Mouse (Mus musculus): ENCODE results near the gene Gm12216. TPM values are rescaled to one million over a fixed set of nuclear protein-coding genes. Genes with fewer than 3 reads are reported as not detected.

Gm12216 gene
- polyA plus RNA-seq, 1 experiment from 2014 or later: 0.16 TPM

DNA sequence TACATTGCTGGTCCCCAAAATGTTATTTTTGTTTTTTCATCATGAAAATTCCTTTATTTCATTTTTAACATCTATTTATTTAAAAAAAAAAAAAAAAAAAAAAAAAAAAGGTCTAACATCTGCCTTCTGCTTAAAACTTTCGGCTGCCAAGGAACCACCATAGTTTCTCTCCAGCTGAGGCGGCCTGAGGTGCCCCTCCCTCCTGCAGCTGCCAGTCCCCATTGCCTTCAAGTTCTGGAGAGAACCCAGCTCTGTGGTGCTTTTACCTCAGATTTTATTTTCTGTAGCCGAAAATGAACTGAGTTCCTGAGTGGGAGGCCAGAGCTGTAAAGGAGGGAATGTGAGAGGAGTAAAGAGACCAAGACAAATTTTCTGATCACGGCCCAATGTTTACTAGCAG lies 109.8 kb downstream of the Gm12216 start:
- H3K4me3 ChIP-seq: no peak overlapping the region
- H3K9me3 ChIP-seq: no peaks in the 10 kb centered on the region
- H3K27me3 ChIP-seq (ENCODE audit: poor library complexity, severe bottlenecking): no peaks in the 10 kb centered on the region
- H3K36me3 ChIP-seq (replicated peaks): no peaks in the 10 kb centered on the region
- DNase-seq (ENCODE audit: extremely low spot score, low spot score): no peak
- H3K27ac ChIP-seq: no peak overlapping the region
- peaks cover 10% of the 10 kb centered on the region for H3K4me1 ChIP-seq
- 75% methylated on average over 4 of the region's 4 CpGs for WGBS

DNA sequence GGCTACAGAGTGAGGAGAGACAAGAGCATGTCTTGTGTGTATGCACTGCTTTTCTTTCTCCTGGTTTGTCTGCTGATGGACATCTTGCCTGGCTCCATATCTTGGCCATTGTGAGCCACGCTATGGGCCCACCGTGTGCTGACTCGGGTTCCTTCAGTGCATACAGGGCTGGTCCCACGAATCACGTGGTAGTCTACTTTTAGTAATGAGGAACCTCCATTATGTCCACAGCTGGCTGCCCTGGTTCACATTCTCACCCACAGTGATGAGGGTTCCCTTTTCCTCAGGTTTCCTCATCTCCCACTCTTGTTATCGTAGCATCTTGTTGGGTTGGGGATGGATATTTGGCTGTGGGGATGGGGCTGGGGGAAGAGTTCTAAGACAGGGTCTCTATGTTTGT lies 110.4 kb downstream of the Gm12216 start:
- peaks cover 12% of the 10 kb centered on the region for H3K4me1 ChIP-seq
- no peak overlapping the region for H3K27ac ChIP-seq
- no peaks in the 10 kb centered on the region for H3K9me3 ChIP-seq
- no peak overlapping the region for H3K4me3 ChIP-seq
- DNase-seq (ENCODE audit: extremely low spot score, low spot score): no peak
- H3K36me3 ChIP-seq (replicated peaks): no peaks in the 10 kb centered on the region
- no peaks in the 10 kb centered on the region for H3K27me3 ChIP-seq (ENCODE audit: poor library complexity, severe bottlenecking)
- 94% methylated on average over 6 of the region's 6 CpGs for WGBS

DNA sequence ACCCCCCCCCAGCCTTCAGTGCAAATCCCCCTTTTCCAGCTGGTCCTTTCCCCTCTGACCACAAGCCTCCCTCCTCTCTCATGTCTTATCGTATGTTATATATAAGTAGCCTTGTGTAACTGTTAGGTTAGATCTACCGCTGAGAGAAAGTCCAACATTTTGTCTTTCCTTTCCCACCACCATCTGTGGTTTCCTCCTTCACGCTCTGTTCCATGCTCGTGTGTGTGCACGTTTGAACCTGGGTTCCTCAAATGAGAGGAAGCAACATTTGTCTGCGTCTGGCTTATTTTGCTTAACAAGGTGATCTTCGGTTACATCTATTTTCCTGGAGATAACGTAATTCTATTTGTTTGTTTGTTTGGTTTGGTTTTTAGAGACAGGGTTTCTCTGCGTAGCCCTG lies 111.1 kb downstream of the Gm12216 start:
- Histone ChIP-seq H3K27me3 (ENCODE audit: poor library complexity, severe bottlenecking) (no peaks in the 10 kb centered on the region), H3K27ac (no peak overlapping the region), H3K4me1 (peaks cover 15% of the 10 kb centered on the region), H3K9me3 (no peaks in the 10 kb centered on the region), H3K4me3 (no peak overlapping the region), H3K36me3 (replicated peaks) (no peaks in the 10 kb centered on the region)
- 94% methylated on average over 9 of the region's 9 CpGs for WGBS
- DNase-seq (ENCODE audit: extremely low spot score, low spot score): no peak

DNA sequence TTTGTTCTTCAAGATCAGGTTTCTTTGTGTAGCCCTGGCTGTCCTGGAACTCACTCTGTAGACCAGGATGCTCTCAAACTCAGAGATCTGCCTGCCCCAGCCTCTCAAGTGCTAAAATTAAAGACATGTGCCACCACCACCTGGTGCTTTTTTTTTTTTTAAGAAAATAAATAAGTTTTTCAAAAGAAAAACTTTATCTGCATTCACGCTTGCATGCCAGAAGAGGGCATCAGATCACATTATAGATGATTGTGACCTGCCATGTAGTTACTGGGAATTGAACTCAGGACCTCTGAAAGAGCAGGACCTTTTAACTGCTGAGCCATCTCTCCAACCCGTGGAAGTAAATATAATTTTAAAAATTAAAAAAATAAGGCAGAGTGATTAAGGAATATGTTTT lies 113.8 kb downstream of the Gm12216 start:
- no peak for DNase-seq (ENCODE audit: extremely low spot score, low spot score)
- 89% methylated on average over 2 of the region's 2 CpGs for WGBS
- Histone ChIP-seq H3K4me3 (no peak overlapping the region), H3K4me1 (peaks cover 21% of the 10 kb centered on the region), H3K9me3 (no peaks in the 10 kb centered on the region), H3K27ac (no peak overlapping the region), H3K27me3 (ENCODE audit: poor library complexity, severe bottlenecking) (no peaks in the 10 kb centered on the region), H3K36me3 (replicated peaks) (no peaks in the 10 kb centered on the region)

DNA sequence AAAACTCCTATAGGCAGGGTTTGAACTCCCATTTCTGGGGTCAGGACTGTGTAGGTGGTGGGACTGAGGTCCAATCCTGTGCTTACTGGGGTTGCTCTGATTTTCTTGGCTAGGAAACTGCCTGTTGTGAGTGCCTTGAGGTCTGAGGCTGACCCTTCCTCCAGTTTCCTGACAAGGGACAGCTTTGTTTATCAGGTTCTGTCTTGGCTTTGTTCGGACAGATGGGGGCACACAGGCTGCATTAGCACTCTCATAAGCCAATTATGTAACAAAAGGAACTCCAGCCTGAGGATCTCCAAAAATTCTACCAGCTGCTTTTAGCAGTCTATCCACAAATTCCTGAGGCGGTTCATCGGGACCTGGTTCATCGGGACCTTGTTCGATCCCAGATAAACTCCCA lies 116.7 kb downstream of the Gm12216 start:
- WGBS: 6% methylated on average over 5 of the region's 5 CpGs
- Histone ChIP-seq H3K27ac (no peak overlapping the region), H3K9me3 (no peaks in the 10 kb centered on the region), H3K4me1 (peaks cover 17% of the 10 kb centered on the region), H3K4me3 (no peak overlapping the region), H3K27me3 (ENCODE audit: poor library complexity, severe bottlenecking) (no peaks in the 10 kb centered on the region), H3K36me3 (replicated peaks) (no peaks in the 10 kb centered on the region)
- no peak for DNase-seq (ENCODE audit: extremely low spot score, low spot score)

DNA sequence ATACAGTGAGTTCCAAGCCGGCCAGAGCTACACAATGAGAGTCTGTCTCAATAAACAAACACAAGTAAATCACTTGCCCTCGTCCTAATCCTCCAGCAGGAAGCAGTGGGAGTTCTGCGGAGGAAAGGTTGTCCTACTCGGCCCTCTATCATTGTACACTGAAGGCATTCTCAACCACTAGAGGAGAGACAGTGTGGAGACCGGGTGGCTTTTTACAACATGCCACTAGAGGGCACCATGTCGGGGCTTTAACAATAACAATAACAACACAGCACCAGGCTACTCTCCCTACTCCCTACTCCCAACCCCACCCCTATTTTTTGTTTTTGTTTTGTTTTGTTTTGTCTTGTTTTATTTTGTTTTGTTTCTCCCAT lies 121.5 kb downstream of the Gm12216 start:
- Histone ChIP-seq H3K27ac (no peak overlapping the region), H3K27me3 (ENCODE audit: poor library complexity, severe bottlenecking) (no peaks in the 10 kb centered on the region), H3K4me1 (peaks cover 5% of the 10 kb centered on the region), H3K9me3 (no peaks in the 10 kb centered on the region), H3K36me3 (replicated peaks) (no peaks in the 10 kb centered on the region), H3K4me3 (no peak overlapping the region)
- no peak for DNase-seq (ENCODE audit: extremely low spot score, low spot score)
- 43% methylated on average over 6 of the region's 6 CpGs for WGBS

DNA sequence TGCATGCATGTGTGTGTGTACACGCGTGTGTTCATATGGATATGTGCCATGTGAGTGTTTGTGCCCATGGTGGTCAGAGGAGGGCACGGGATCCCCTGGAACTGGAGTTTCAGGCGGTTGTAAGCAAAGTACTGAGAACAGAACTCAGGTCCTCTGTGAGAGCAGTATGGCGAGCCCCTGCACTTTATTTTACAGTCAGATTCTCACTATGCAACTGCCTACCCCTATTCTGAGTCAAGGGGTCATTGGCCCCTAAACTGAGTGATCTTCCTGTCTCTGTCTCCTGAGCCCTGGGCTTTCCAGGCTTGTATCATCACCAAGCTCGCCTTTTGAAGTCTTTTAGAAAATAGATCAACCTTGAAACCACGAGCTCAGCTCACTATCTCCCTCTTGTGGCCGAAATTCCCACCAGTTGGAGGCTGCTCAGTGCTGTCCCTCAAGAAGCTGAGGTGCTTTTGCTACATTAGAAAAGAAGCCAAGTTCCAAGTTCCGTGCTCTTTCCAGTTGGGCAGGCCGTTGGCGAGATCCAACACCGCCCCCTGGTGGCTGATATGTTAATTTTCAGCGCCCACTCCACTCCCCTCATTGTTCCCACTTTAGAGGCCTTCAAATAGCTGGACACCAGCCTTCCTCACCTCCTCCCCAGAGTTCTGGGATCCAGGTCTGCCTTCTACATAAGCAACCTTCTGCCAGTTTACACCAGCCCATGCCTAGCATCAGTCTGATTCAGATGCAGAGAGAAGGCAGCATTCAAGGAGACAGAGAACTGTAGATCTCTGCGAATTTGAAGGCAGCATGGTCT lies 122.1 kb downstream of the Gm12216 start:
- no peaks in the 10 kb centered on the region for H3K27me3 ChIP-seq (ENCODE audit: poor library complexity, severe bottlenecking)
- no peak overlapping the region for H3K4me3 ChIP-seq
- H3K36me3 ChIP-seq (replicated peaks): no peaks in the 10 kb centered on the region
- H3K9me3 ChIP-seq: no peaks in the 10 kb centered on the region
- H3K4me1 ChIP-seq: no peaks in the 10 kb centered on the region
- 47% methylated on average over 14 of the region's 14 CpGs for WGBS
- H3K27ac ChIP-seq: no peak overlapping the region
- DNase-seq (ENCODE audit: extremely low spot score, low spot score): peak; percentile 77

DNA sequence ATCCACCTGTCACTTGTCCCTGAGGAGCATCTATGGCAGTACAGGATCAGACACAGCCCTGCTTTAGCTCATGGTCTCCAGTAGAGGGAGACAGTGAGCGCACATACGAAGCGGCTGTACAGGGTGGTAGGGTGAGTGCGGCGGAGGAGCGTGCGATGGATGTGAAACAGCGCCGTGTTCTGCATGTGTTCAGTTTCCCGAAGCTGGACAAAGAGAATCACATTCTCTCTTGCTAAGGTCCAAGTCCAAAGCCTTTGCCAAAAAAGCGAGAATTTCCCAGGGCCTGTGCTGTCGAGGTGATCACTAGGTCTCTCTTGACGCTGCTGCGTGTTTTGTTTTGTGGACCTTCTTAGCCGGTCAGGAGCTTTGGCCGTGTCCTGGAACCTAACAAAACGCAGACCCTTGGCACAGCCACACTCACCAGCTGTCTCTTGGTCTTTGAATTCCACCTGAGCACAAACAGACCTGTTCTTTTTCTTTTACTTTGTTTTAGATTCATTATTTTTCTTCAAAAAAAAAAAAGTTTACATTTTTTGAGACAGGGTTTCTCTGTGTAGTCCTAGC lies 123.3 kb downstream of the Gm12216 start:
- DNase-seq (ENCODE audit: extremely low spot score, low spot score): peak; percentile 74

DNA sequence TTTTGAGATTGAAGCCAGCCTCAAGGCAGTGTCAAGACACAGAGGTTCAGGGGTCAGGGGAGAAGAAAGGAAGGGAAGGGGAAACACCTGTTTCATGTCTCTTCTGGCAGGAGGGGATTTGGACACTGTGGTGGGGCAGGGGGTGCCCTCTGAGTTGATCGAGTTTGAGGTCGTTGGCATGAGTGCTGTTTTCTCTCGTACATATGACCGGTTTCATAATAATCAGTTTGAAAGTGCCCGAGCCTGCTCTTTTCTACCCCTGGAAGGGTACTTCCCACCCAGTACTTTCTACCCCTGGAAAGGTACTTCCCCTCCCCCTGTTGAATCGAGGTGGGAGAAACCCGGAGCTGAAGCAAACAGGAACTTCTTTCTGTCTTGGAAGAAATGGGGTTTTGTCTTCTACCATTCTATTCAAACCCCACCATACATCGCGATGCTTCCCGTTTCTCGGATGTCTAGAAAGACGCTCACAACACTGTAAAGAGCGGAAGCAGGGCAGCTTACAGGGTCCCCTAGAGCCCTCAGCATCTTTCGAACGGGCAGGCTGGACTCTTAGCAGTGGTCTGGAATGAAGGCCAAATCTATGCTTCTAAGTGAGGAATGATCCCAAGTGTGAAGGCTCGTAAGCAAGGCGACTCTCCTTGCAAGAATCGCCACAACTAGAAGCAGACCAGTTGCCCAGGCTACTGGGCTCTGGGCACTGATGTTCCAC lies 123.9 kb downstream of the Gm12216 start:
- Histone ChIP-seq H3K36me3 (replicated peaks) (no peaks in the 10 kb centered on the region), H3K4me3 (no peak overlapping the region), H3K27me3 (ENCODE audit: poor library complexity, severe bottlenecking) (no peaks in the 10 kb centered on the region), H3K4me1 (no peaks in the 10 kb centered on the region), H3K9me3 (no peaks in the 10 kb centered on the region), H3K27ac (no peak overlapping the region)
- 75% methylated on average over 18 of the region's 18 CpGs for WGBS
- no peak for DNase-seq (ENCODE audit: extremely low spot score, low spot score)

More for the DNA sequence above, 123.3 kb downstream of the Gm12216 start:
- H3K27ac ChIP-seq: peak overlapping the region; percentile 27; the same call in 1 of the 2 replicates
- H3K4me3 ChIP-seq: peak overlapping the region; percentile 30
- WGBS: 33% methylated on average over 17 of the region's 17 CpGs
- H3K27me3 ChIP-seq (ENCODE audit: poor library complexity, severe bottlenecking): no peaks in the 10 kb centered on the region
- H3K9me3 ChIP-seq: no peaks in the 10 kb centered on the region
- no peaks in the 10 kb centered on the region for H3K36me3 ChIP-seq (replicated peaks)
- H3K4me1 ChIP-seq: no peaks in the 10 kb centered on the region

DNA sequence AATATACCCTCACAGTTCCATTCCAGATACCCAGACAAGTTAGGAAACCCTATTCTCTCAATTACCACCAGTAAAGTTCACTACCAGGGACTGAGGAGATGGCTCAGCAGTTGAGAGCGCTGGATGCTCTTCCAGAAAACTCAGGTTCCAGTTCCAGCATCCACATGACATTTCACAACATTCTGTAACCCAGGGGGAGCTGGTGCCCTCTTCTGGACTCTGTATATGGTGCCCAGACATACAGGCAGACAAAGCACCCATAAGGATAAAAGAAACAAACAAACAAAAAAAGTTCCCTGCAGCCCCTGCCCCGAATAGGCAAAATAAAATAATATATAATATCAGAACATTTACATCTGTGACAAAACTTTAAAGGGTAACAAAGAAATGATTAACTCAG lies 124.6 kb downstream of the Gm12216 start:
- no peaks in the 10 kb centered on the region for H3K36me3 ChIP-seq (replicated peaks)
- no peaks in the 10 kb centered on the region for H3K9me3 ChIP-seq
- H3K4me1 ChIP-seq: no peaks in the 10 kb centered on the region
- DNase-seq (ENCODE audit: extremely low spot score, low spot score): no peak
- H3K4me3 ChIP-seq: no peak overlapping the region
- H3K27ac ChIP-seq: no peak overlapping the region
- no peaks in the 10 kb centered on the region for H3K27me3 ChIP-seq (ENCODE audit: poor library complexity, severe bottlenecking)
- 80% methylated on average over 2 of the region's 2 CpGs for WGBS

DNA sequence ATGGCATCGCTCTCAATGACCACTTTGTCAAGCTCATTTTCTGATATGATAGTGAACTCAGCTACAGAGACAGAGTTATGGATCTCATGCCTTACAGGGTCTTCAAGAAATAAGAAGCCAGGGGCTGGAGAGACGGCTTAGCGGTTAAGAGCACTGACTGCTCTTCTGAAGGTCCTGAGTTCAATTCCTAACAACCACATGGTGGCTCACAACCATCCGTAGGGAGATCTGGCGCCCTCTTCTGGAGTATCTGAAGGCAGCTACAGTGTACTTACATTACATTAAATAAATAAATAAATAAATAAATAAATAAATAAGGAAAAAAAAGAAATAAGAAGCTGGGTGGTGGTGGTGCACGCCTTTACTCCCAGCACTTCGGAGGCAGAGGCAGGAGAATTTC lies 125.2 kb downstream of the Gm12216 start:
- H3K27me3 ChIP-seq (ENCODE audit: poor library complexity, severe bottlenecking): no peaks in the 10 kb centered on the region
- H3K4me1 ChIP-seq: no peaks in the 10 kb centered on the region
- no peak overlapping the region for H3K27ac ChIP-seq
- WGBS: 88% methylated on average over 7 of the region's 7 CpGs
- H3K9me3 ChIP-seq: no peaks in the 10 kb centered on the region
- no peak overlapping the region for H3K4me3 ChIP-seq
- no peak for DNase-seq (ENCODE audit: extremely low spot score, low spot score)
- H3K36me3 ChIP-seq (replicated peaks): no peaks in the 10 kb centered on the region
